Mouse (Mus musculus) midbrain, postnatal 0 days (tissue): ENCODE data around the gene Ccdc113. TPM values are rescaled to one million over a fixed set of nuclear protein-coding genes. Genes with fewer than 3 reads are reported as not detected.
A peak's percentile ranks its signal among the peaks of the same experiment; 100 is the strongest.
"Not testable (repeated sequence)": the region's sequence is repeated elsewhere in the genome, so short reads cannot be mapped to it uniquely, and the experiment has no call there.

Experiments used
- ATAC-seq: fragments of 200-750 bp; cut with Nextera tagmentation; 2 replicates; pipeline ENCODE4 v1.8.0; 2017; ENCODE audit warnings: moderate number of reproducible peaks, mild to moderate bottlenecking, moderate TSS enrichment, moderate library complexity; ENCODE audit not compliant: low FRiP score
- DNase-seq: peaks from one replicate; pipeline ENCODE4 v3.0.0-alpha.2; 2015; ENCODE audit warnings: low spot score
- H3K27ac ChIP-seq: fragments of 300-500 bp; sonication (generic); 2 replicates; pipeline ENCODE4 v1.5.1; 2014; ENCODE audit warnings: low read depth, mild to moderate bottlenecking, low read length, mixed read lengths
- H3K27me3 ChIP-seq: fragments of 300-500 bp; sonication (generic); 2 replicates; pipeline ENCODE4 v1.6.1; 2014; ENCODE audit warnings: low read length, control low read depth, mixed read lengths; ENCODE audit not compliant: insufficient read depth
- H3K36me3 ChIP-seq: fragments of 300-500 bp; sonication (generic); 2 replicates; pipeline ENCODE4 v1.6.1; 2014; ENCODE audit warnings: low read length, control low read depth, mixed read lengths; ENCODE audit not compliant: insufficient read depth
- H3K4me1 ChIP-seq: fragments of 300-500 bp; sonication (generic); 2 replicates; pipeline ENCODE4 v1.6.1; 2014; ENCODE audit warnings: mild to moderate bottlenecking, control low read depth, antibody characterized with exemption, low read length, mixed read lengths; ENCODE audit not compliant: insufficient read depth
- H3K4me2 ChIP-seq: fragments of 300-500 bp; sonication (generic); 2 replicates; pipeline ENCODE4 v1.6.1; 2014; ENCODE audit warnings: low read depth, mild to moderate bottlenecking, low read length, mixed read lengths; ENCODE audit not compliant: poor library complexity, severe bottlenecking
- H3K4me3 ChIP-seq: fragments of 300-500 bp; sonication (generic); 2 replicates; pipeline ENCODE4 v1.5.1; 2014; ENCODE audit warnings: low read depth, mild to moderate bottlenecking, low read length, moderate library complexity
- H3K9ac ChIP-seq: fragments of 300-500 bp; sonication (generic); replicated peaks from 2 replicates; pipeline ENCODE4 v1.6.1; 2014; ENCODE audit warnings: mild to moderate bottlenecking, low read length, moderate library complexity, mixed read lengths; ENCODE audit not compliant: poor library complexity, severe bottlenecking
- H3K9me3 ChIP-seq: fragments of 300-500 bp; sonication (generic); 2 replicates; pipeline ENCODE4 v1.6.1; 2016; ENCODE audit warnings: low read length, control low read depth
- CTCF ChIP-seq: IDR thresholded peaks from 2 replicates; pipeline ENCODE4 v1.5.1; 2016; ENCODE audit warnings: antibody characterized with exemption, mild to moderate bottlenecking
- WGBS: fragments of 180-500 bp; shearing (Covaris S2); extraction: QIAGEN DNeasy Blood & Tissue Kit; methylation state at CpG from one replicate; pipeline ENCODE4 v1.1.7; 2014; 5-methylcytosine and 5-hydroxymethylcytosine counted together
- polyA plus RNA-seq: library from polyadenylated mRNA; unstranded; fragments of >200 nt; fragmentation: Nextera tagmentation; extraction: Ambion mirVana; gene quantifications from 2 replicates; pipeline ENCODE4 v1.2.1, GENCODE M21; 2015
- total RNA-seq: library from RNA; depleted of rRNA; stranded (reverse); fragments of >200 nt; gene quantifications from 2 replicates; pipeline ENCODE4 v1.2.3, GENCODE M21; 2014; rRNA removed

The Ccdc113 gene
- total and polyA plus RNA-seq, 2 experiments from 2014 or later: 3.2 to 4.0 TPM

GRCm38 (mm10) chr8:95601306-95601705 is 67.4 kb downstream of the Ccdc113 start:
- Histone ChIP-seq H3K4me2 (no peak overlapping the region), H3K36me3 (no peaks in the 10 kb centered on the region), H3K27me3 (no peaks in the 10 kb centered on the region), H3K27ac (no peak overlapping the region), H3K9me3 (no peaks in the 10 kb centered on the region), H3K4me3 (no peak overlapping the region), H3K9ac (no peak overlapping the region), H3K4me1 (no peaks in the 10 kb centered on the region)
- no peak for TF ChIP-seq CTCF
- ATAC-seq (no peak), DNase-seq (no peak)
- 73% methylated on average over 15 of the region's 15 CpGs for WGBS

GRCm38 (mm10) chr8:95602168-95602567 is 68.3 kb downstream of the Ccdc113 start:
- WGBS: 83% methylated on average over 2 of the region's 2 CpGs
- ATAC-seq (no peak), DNase-seq (no peak)
- Histone ChIP-seq H3K4me2 (no peak overlapping the region), H3K4me1 (no peaks in the 10 kb centered on the region), H3K9me3 (no peaks in the 10 kb centered on the region), H3K36me3 (no peaks in the 10 kb centered on the region), H3K27me3 (no peaks in the 10 kb centered on the region), H3K9ac (no peak overlapping the region), H3K27ac (no peak overlapping the region), H3K4me3 (no peak overlapping the region)
- peak; percentile 52 for TF ChIP-seq CTCF

- not testable (repeated sequence) for DNase-seq, H3K4me2 ChIP-seq
These were observed 72.6 kb downstream of the Ccdc113 start for GRCm38 (mm10) chr8:95606509-95606908.

GRCm38 (mm10) chr8:95607210-95607609 is 73.3 kb downstream of the Ccdc113 start:
- Histone ChIP-seq H3K27me3 (no peaks in the 10 kb centered on the region), H3K4me2 (no peak overlapping the region), H3K9ac (no peak overlapping the region), H3K4me3 (no peak overlapping the region), H3K9me3 (no peaks in the 10 kb centered on the region), H3K36me3 (no peaks in the 10 kb centered on the region), H3K4me1 (no peaks in the 10 kb centered on the region), H3K27ac (no peak overlapping the region)
- DNase-seq: no peak
- TF ChIP-seq CTCF: no peak
- ATAC-seq: no peak
- 54% methylated on average over 9 of the region's 9 CpGs for WGBS

More at GRCm38 (mm10) chr8:95606509-95606908, 72.6 kb downstream of the Ccdc113 start:
- WGBS: 22% methylated on average over 4 of the region's 5 CpGs
- not testable (repeated sequence) for H3K4me3 ChIP-seq, H3K4me1 ChIP-seq, H3K9me3 ChIP-seq, H3K27ac ChIP-seq, H3K27me3 ChIP-seq, H3K36me3 ChIP-seq, ATAC-seq, H3K9ac ChIP-seq
- TF ChIP-seq CTCF: peak; percentile 60

Other genes starting within 250 kb of the Ccdc113 start
- 0.38 and 0.76 TPM in 2 replicates for gene Cngb1, start 227.5 kb upstream of the Ccdc113 start, total RNA-seq
- 0.54 and 0.79 TPM in 2 replicates for gene Cngb1, start 227.5 kb upstream of the Ccdc113 start, polyA plus RNA-seq
- 0.77 and 1.1 TPM in 2 replicates for gene Tepp, start 223.5 kb upstream of the Ccdc113 start, total RNA-seq
- gene Tepp, start 223.5 kb upstream of the Ccdc113 start, polyA plus RNA-seq: 2.5 and 3.7 TPM in 2 replicates
- 20.1 and 21.4 TPM in 2 replicates for gene Zfp319, start 202.1 kb upstream of the Ccdc113 start, total RNA-seq
- 11.2 and 11.7 TPM in 2 replicates for gene Zfp319, start 202.1 kb upstream of the Ccdc113 start, polyA plus RNA-seq
- 65.8 and 87.0 TPM in 2 replicates for gene Usb1, start 201.8 kb upstream of the Ccdc113 start, total RNA-seq
- 28.9 and 30.1 TPM in 2 replicates for gene Usb1, start 201.8 kb upstream of the Ccdc113 start, polyA plus RNA-seq
- gene Mmp15, start 181.8 kb upstream of the Ccdc113 start, total RNA-seq: 52.9 and 59.1 TPM in 2 replicates
- gene Mmp15, start 181.8 kb upstream of the Ccdc113 start, polyA plus RNA-seq: 12.9 and 13.7 TPM in 2 replicates
- gene Cfap20, start 99.2 kb upstream of the Ccdc113 start, total RNA-seq: 71.9 and 80.4 TPM in 2 replicates
- 119 and 129 TPM in 2 replicates for gene Cfap20, start 99.2 kb upstream of the Ccdc113 start, polyA plus RNA-seq
- 19.8 and 28.1 TPM in 2 replicates for gene Csnk2a2, start 44.0 kb upstream of the Ccdc113 start, total RNA-seq
- gene Csnk2a2, start 44.0 kb upstream of the Ccdc113 start, polyA plus RNA-seq: 8.1 and 9.6 TPM in 2 replicates
- not detected in 2 replicates for gene Prss54, start 42.3 kb downstream of the Ccdc113 start, total RNA-seq
- 0.15 TPM in 1 of 2 replicates, not detected in the other for gene Prss54, start 42.3 kb downstream of the Ccdc113 start, polyA plus RNA-seq
- gene Gins3, start 99.4 kb downstream of the Ccdc113 start, total RNA-seq: 2.7 and 4.1 TPM in 2 replicates
- gene Gins3, start 99.4 kb downstream of the Ccdc113 start, polyA plus RNA-seq: 4.0 and 4.7 TPM in 2 replicates
- 814 and 937 TPM in 2 replicates for gene Ndrg4, start 142.9 kb downstream of the Ccdc113 start, total RNA-seq
- 641 and 735 TPM in 2 replicates for gene Ndrg4, start 142.9 kb downstream of the Ccdc113 start, polyA plus RNA-seq
- 15.7 and 23.6 TPM in 2 replicates for gene Setd6, start 181.8 kb downstream of the Ccdc113 start, total RNA-seq
- 41.8 and 44.3 TPM in 2 replicates for gene Setd6, start 181.8 kb downstream of the Ccdc113 start, polyA plus RNA-seq